Mouse (Mus musculus): Measurements from ENCODE around the gene Tmem170.

The Tmem170 gene

DNA sequence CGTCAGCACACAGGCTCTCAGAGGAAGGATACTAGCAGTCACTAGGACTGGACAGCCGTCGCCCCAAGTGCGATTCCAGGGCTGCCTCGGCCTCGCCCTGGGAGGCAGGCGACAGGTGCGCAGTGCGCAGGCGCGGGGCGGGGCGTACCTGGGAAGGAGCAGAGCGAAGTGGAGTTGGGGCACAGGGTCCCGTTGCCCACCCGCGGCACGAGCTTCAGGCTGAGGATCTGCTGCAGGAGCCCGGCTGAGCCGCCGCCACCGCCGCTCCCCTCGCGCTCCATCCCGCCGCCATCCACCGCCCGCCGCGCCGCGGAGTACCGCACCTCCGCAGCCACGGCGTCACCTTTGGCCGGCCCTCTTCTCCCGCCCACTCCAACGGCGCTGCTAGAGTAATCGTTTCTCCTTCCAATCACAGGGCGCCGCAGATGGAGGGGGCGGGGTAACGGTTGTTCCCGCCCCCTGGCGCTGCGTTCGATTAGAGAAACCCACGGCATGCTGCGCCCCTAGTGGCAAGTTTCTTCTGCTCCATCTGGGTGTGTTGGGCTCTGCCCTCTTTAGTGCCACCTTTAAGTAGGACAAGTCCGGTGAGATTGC is at the start of gene Tmem170:
Gene Tmem170 (minus strand): TSS at position 396 of the 594 bp plus-strand sequence.
- DNase-seq: peak; percentile 93 to 96

DNA sequence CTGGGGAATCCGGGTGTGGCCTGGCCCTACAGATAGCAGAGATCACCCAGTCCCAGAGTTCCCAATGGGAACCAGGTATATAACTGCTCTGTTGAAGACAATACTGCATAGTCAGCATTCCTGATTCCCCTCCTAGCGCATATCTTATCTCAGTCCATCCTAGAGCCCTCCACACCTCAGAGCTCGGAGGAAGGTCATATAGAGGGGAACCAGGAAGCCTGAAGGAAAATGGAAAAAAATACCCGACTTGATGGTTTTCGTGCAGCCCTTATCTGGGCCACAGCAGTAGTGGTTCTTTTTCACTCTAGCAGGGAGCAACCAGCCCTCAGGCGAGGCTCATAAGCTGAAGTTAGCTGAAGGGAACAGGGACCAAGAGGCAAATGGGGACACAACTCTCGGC is 48.4 kb upstream of the Tmem170 start:
- no peak for DNase-seq

DNA sequence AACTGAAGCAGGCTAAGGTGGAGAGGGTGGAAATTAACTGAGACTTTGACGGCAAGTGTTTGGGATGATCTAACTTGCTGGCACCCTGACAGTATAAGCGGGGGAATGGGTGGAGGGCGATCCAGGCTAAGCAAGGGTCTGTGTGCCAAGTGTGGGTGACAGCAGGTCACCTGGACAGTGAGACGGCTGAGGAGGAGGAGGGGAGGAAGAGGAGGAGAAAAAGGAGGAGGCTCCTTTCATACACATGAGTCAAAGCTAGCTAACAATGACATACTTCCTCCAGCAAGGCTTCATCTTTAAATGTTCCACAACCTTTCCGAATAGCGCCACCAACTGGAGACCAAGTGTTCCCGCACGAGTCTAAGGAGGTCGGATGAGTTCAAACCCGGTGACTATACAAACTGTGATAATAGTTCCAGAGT is 46.8 kb upstream of the Tmem170 start:
- DNase-seq: no peak

DNA sequence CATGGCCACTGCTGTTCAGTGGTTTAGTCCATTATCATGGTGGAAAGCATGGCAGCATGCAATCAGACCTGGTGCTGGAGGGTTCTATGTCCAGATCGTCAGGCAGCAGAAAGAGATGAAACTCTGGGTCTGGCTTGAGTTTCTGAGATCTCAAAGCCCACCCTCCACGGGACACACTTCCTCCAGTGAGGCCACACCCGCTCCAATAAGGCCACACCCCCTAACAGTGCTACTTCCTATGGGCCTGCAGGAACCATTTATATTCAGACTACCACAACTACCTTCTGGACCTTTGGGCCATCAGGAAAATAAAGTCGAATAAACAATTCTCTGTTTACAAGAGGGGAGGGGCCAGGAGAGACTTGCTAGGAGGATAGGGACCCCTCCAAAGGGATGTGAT is 44.4 kb upstream of the Tmem170 start:
- no peak for DNase-seq

DNA sequence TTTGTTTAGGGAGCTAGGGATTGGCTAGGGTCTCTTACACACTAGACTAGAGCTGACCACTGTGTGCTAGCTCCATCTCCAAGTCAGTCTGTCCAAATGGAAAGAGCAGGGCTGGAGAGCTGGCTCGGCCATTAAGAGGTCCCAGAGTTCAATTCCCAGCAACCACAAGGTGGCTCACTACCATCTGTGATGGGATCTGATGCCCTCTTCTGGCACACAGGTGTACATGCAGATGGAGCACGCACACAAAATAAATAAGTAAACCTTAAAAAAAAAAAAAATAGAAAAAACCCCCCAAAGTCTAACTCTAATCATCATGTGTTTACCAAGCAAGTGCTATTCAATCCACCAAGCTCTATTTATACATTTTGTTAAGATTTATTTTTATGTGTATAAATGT is 43.1 kb upstream of the Tmem170 start:
- no peak for DNase-seq

DNA sequence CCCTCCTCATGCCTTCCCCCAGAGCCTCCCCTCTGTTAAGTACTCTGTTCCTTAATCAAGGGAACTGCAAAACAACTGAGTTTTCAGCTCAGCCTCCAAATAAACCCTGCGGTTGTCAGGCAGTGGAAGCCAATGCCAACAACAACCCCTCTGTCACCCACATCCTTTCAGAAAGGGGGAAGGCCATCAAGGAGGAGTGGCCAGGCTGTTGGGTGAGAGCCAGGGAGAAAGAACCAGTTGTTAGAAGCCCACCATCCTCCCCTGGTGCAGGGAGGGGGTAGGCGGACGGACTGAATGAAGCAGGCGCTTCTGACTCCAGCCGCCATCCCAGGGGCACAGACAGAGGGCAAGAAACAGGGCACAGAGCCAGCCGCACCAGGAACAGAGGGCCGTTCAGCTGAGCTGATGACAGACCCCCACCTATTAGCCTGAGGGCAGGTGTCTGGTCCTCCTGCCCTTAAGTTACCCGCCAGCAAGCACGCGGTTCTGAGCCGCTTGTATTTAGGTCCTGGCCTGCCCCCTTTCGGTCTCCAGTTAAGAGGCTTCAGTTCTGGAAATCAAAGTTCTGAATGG is 36.4 kb upstream of the Tmem170 start:
- DNase-seq: no peak

DNA sequence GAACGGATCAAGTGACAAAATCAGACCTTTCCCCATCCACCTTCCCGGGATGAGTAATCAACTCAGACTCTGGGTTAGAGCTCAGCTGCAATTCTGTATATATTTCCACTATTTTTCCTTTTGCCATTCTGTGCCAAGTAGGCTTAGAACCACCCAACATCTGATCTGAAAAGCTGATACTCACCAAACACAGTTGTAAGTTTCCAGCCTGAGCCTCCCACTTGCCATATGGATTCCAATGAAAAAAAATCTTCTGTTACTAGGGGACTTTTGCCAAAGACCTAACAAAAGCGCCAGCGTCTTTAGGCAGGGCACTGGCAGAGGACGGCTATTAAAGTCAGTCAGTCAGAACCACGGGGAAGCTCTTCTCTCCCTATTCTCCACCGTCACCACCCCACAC is 35.0 kb upstream of the Tmem170 start:
- no peak for DNase-seq

DNA sequence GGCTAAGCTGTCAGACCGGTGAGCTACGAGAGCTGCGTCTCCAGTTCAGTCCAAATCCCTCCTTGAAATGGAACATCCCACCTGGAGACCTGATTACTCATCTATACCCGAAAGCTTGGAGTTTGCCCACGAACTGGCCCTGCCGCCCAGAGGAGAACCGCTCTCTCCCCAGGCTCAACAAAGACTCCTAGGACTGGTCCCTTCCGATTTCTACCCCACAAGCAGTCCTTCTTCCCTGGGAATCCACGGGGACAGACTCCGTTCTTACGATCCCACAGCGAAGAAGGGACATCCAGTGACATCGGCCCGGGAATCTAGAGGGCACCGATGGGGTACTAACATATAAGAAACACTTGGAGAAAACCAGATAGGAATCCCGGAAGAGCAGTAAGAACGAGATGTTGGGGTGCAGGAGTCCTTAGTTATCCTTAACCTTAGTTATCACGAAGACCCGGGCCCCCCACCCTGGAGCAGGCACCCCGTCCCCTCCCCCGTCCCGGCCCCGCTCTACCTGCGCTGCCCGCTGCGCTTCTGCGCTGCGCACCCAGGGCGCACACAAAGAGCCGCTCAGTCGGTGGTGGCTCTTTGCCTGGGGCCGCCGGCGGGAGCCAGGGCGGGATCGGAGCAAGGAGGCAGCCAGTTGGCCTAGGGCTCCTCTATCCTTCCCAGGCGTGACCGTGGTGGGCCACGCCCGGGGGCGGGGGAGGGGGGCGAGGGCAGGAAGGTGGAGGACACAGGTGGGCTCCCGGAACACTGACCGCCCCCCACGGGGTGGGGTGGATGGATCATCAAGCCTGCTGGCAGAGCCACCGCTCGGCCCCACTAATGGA is 33.3 kb upstream of the Tmem170 start, which contains the start of gene Chst5:
Gene Chst5 (minus strand): TSS at position 827 of the 830 bp plus-strand sequence.
- no peak for DNase-seq

DNA sequence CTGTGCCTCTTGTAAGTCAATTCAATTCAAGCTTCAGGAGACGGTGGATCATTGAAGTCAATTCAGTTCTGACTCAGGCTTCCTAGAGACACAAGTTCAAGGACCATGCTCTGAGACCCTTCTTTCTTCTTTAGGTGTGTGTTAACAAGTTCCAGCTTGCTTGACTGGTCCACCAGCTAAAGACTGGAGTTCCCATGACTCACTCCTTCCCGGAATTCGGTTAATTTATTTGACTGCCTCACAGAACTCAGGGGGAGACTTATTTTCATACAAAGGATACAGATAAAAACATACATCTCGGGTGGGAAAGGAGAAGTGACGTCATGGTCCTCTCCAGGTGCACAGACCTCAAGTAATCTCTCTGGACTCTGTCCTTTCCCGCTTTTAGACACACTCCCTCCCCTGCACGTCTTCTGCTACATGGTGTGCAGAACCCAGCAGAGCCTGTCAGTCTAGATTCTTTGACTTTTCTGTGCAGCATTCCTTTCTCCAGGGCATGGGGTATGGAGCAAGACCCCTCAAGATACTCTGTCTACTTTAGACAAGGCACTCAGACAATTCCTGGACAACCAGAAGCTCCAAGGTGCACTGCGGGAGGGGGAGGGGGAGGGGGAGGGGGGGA is 29.1 kb upstream of the Tmem170 start:
- DNase-seq: no peak

DNA sequence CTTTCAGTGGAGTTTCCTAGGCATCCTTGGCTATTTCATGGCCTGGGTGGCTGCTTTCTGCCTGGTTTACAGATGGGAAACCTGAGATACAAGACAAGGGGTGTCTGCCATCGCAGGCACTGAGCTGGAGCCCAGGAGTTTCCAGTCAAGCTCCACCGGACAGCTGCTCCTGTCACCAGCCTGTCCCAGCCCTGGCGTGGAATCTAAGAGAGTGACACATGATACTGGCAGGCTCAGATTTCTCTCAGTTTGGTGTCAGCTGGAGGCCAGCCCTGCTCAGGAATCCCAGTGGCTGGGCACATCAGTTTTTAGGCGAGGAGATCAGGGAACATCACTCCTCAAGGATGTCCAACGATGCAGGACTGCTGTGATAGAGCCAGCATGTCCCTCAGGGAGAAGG is 25.5 kb upstream of the Tmem170 start:
- no peak for DNase-seq

DNA sequence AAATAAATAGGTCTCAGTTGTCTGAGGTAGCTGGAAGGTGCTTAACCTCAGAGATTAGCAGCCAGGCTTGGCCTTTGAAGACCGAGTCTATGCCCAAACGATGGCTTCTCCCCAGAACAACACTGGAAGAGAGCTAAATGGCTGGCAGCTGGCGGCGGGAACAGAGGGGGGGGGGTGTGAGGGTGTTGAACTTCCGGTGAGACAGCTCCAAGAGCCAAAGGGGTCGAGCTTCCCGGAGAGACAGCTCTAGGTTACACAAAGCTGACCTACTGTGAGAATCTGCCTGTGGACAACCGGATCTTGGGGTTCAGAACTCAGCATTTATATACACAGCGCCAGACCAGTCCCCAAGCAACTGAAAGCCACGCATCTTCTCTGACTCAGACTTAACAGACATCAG is 22.0 kb upstream of the Tmem170 start:
- no peak for DNase-seq

DNA sequence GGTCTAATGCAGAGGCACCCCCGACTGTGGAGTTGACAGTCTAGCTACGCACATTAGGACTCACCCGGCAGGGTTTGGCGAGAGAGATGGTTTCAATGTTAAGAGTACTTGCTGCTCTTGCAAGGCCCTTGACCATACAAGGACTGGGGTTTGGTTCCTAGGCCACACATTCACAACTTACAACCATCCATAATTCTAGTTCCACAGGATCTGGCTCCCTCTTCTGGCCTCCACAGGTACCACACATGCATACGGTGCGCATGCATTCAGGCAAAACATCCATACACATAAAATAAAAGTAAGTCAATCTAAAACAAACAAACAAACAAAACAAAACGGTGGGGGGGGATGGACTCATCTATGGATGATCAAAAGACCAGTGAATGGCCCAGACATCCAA is 18.4 kb upstream of the Tmem170 start:
- DNase-seq: no peak

DNA sequence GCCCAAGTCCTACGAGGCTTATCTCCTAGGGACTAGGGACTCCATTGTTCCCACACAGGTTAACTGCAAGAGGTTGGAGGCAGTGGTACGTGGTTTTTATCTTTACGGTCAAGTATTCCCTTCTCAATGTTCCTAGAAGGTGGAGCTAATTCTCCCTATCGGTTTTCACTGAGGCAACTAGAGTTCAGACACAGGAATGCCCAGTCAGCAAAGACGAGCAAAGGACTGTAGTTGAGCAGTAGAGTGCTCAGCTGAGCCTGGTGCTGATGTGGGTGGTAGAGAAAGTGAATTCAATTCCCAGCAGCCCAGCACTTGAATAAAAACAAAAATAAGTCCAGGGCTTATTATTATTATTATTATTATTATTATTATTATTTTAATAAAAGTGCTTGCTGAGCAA is 16.1 kb upstream of the Tmem170 start:
- no peak for DNase-seq

DNA sequence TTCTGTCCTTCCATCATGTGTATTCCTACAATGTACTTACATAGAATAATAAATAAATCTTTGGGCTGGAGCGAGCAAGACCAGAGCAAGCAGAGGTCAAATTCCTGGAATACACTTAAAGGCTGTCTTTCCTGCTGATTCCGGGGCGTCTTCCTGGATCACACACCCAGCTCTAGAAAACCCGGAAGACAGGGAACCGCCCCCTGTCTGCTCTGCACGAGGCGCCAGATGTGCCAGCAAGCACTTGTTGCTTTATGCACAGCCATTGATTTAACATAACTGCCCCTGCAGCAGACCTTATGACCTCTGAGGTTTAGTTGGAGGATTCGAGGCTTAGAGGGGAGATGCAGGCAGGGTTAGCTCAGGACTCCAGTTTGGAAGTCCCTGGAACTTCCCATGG is 15.4 kb upstream of the Tmem170 start:
- no peak for DNase-seq

DNA sequence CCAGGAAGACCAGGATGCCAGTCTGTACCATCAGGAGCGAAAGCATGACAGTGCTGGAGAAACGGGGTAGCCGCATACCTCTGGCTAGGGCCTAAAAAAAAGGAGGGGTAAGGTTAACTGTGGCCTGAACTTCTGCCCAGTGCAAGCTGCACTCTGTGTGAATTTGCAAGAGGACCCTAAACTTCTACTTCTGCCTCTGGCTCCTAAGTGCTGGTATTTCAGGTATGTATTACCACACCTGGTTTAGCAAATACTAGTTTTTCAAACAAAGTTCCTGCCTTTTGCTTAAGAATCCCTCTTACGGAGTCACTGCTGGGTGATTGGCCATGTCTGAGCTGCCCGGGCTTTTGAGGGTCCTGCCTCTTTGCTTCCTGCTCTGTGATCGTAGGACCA is 14.4 kb upstream of the Tmem170 start:
- no peak for DNase-seq

DNA sequence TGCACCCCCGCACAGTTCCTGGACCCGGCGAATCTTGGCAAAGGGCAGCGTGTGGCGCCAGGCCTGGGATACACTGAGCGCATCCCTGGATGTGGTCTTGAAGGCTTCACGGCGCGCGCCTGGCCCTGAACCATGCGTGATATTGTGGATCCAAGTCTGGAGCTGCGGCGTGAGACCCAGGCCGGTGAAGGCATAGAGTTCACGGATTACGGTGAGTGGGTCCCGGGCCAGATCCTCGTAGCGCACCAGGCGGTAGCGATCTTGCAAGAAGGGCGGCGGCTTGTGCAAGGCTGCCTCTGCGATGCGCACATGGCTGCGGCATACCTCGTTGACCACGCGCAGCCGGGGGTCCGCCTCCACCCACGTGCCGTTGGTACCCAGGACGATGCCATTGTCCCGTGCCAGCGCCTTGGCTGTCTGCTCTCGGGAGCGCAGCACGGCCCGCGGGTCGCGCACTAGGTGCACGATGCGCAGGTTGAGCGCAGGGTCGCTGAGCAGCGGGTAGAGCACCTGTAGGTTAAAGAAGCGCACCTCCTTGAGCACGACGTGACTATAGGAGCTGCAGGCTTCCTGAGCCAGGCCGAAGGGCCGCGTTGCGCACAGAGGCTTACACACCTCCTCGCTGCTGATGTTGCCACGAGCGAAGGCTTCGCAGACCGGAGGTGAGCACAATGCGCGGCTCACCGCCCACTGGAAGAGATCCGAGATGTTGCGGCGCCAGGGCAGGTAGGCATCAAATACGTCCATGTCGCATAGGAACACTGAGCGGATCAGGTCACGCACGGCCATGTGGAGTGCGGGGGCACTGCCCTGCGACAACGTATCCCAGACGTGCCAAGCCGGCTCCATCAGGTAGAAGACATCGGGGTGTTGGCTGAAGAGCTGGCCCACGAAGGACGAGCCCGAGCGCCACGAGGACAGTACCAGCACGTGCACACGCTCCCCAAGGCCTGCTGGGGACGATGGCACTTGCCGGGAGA is 13.7 kb upstream of the Tmem170 start:
- DNase-seq: no peak

DNA sequence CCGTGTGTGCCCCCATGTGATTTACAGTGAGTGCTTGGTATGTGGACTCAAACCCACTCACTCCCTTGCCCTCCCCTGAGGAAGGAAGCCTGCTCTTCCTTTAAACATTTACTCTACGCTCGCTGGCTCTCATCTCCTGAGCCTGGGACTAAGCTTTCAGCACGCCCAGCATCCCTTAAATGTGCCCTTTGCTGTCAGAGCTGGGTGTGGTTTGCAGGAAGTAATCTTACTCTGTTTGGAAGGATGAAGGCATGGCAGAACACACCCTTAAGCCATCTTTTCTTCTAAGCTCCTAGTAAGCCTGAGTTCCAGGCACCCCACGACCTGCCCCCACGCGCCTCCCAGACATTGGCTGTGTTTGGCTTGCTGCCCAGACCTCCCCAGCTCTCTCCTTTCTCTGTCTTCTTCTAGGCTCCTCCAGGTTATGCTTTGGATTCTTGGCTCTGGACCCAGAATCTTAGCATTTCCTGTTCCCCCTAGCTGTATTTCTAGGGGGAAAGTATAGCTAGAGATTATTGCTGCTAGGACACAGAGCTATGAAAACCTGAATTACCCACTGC is 11.6 kb upstream of the Tmem170 start:
- DNase-seq: no peak

DNA sequence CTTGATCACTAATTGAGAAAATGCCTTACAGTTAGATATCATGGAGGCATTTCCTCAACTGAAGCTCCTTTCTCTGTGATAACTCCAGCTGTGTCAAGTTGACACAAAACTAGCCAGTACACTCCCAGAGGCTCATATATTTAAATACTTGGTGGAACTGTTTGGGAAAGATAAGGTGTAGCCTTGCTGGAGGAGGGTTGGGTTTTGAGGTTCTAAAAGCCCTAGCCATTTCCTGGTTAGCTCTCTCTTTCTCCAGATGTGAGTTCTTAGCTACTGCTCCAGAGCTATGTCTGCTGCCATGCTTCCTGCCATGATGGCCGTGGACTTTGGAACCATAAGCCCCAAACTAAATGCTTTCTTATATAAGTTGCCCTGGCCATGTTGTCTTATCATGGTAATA is 10.9 kb upstream of the Tmem170 start:
- DNase-seq: no peak

DNA sequence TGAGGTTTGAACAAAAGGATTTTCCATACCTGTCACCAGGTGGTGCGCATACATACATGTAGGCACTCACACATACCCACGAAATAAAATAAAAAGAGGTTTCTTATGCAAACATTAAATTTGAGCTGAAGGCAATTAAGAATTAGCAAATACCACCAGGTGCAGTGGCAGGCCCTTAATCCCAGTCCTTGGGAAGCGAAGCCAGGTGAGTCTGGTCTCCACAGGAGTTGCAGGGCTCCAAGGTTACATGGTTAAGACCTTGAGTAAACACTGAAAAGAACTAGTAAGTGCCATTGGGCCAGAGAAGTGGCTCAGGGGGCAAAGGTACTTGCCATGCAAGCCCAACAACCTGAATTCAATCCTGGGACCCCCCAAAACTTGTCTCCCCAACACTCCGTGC is 7.1 kb upstream of the Tmem170 start:
- no peak for DNase-seq

DNA sequence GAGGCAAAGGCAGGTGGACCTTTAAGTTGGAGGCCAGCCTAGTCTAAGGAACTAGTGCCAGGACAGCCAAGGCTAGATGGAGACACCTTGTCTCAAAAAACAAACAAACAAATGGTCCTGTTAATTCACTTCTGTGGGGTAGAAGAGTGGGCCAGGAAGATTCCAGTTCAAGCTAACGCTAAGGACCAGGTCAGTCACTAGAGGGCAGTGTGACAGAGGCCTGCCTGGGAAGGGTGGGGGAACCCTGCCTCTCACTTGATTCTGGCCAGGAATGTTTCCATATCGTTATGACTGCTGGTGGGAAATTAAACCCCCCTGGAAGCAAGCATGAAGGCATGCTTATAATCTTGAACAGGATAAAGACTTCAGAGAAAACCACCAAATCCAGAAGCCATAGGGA is 5.0 kb upstream of the Tmem170 start:
- no peak for DNase-seq

DNA sequence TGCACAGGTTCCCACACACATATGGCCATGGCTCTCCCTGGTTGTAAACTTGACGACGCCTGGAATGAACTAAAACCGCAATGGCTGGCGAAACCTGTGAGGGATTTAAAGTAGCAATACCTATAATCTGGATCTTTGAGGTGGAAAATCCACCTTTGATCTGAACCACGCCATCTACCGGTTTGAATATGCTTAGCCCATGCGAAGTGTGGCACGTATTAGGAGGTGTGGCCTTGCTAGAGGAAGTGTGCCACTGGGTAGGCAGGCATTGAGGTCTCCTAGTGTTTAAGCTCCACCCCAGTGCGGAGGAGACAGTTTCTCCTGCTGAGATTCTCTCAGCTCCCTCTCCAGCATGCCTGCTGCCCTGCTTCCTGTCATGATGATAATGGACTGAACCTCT is 1.2 kb upstream of the Tmem170 start:
- no peak for DNase-seq

DNA sequence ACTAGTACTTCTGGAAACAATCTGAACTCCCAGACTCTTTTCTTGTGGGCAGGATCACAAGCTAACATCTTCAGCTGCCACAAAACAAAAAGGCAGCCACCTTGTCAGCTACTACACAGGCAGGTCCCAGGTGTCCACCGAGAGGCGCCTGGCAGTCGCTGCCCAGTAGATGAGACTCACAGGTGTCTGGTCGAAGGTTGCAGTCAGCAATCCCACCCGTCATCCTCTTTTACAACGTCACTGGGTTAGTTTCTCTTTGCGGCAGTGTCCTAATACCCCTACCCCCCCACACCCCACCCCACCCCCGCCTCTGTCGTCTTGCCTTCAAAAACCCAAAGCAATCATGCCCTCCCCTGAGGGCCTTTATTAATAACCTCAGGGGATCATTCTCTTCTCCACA is 792 bp downstream of the Tmem170 start:
- no peak for DNase-seq

Data from thymus, adult 18-20 months (tissue).